Mouse (Mus musculus): Measurements from ENCODE around the gene Rdh16.
"Not testable (repeated sequence)": the region's sequence is repeated elsewhere in the genome, so short reads cannot be mapped to it uniquely, and the experiment has no call there.

GRCm38 (mm10) chr10:127845945-127846344 lies 45.0 kb downstream of the Rdh16 start:
- not testable (repeated sequence) for TF ChIP-seq POLR2A (IDR thresholded peaks at IDR 0.05; ENCODE audit: borderline replicate concordance, extremely low read depth, low read depth, low read length); CTCF (IDR thresholded peaks at IDR 0.05; ENCODE audit: insufficient read depth, low read length)

Data from lung, adult 2 months (tissue).